Mouse (Mus musculus): Measurements from ENCODE around the gene Sfrp5.

Sfrp5 gene

GRCm38 (mm10) chr19:42201696-42202381 lies at the start of gene Sfrp5:
Gene Sfrp5, minus strand, starts transcription at chr19:42202252.
- DNase-seq (ENCODE audit: low read depth) = no peak

- DNase-seq (ENCODE audit: low read depth) = peak; percentile 62
Measured at GRCm38 (mm10) chr19:42249976-42250914, 48.2 kb upstream of the Sfrp5 start.

- no peak for DNase-seq (ENCODE audit: low read depth)
Measured at GRCm38 (mm10) chr19:42247519-42247918, 45.5 kb upstream of the Sfrp5 start, which contains the start of gene Golga7b. Gene Golga7b, plus strand, starts transcription at chr19:42247574.

- DNase-seq (ENCODE audit: low read depth) = peak; percentile 29
Measured at GRCm38 (mm10) chr19:42246626-42247025, 44.6 kb upstream of the Sfrp5 start.

GRCm38 (mm10) chr19:42243401-42243800 lies 41.3 kb upstream of the Sfrp5 start:
- peak; percentile 85 for DNase-seq (ENCODE audit: low read depth)

GRCm38 (mm10) chr19:42240881-42241280 lies 38.8 kb upstream of the Sfrp5 start:
- DNase-seq (ENCODE audit: low read depth) = peak; percentile 93

- peak; percentile 76 for DNase-seq (ENCODE audit: low read depth)
Measured at GRCm38 (mm10) chr19:42238341-42238715, 36.3 kb upstream of the Sfrp5 start.

GRCm38 (mm10) chr19:42237602-42238340 lies 35.7 kb upstream of the Sfrp5 start:
- DNase-seq (ENCODE audit: low read depth) = peak; percentile 67

- no peak for DNase-seq (ENCODE audit: low read depth)
Measured at GRCm38 (mm10) chr19:42230986-42231385, 28.9 kb upstream of the Sfrp5 start.

GRCm38 (mm10) chr19:42230288-42230568 lies 28.2 kb upstream of the Sfrp5 start:
- no peak for DNase-seq (ENCODE audit: low read depth)

GRCm38 (mm10) chr19:42229499-42230287 lies 27.6 kb upstream of the Sfrp5 start:
- no peak for DNase-seq (ENCODE audit: low read depth)

- no peak for DNase-seq (ENCODE audit: low read depth)
Measured at GRCm38 (mm10) chr19:42226451-42226850, 24.4 kb upstream of the Sfrp5 start.

GRCm38 (mm10) chr19:42217374-42217763 lies 15.3 kb upstream of the Sfrp5 start:
- DNase-seq (ENCODE audit: low read depth) = peak; percentile 87

- DNase-seq (ENCODE audit: low read depth) = no peak
Measured at GRCm38 (mm10) chr19:42216699-42217373, 14.8 kb upstream of the Sfrp5 start.

GRCm38 (mm10) chr19:42214601-42215000 lies 12.5 kb upstream of the Sfrp5 start:
- DNase-seq (ENCODE audit: low read depth) = peak; percentile 57

- no peak for DNase-seq (ENCODE audit: low read depth)
Measured at GRCm38 (mm10) chr19:42211936-42212335, 9.9 kb upstream of the Sfrp5 start.

- DNase-seq (ENCODE audit: low read depth) = no peak
Measured at GRCm38 (mm10) chr19:42209976-42210375, 7.9 kb upstream of the Sfrp5 start.

- no peak for DNase-seq (ENCODE audit: low read depth)
Measured at GRCm38 (mm10) chr19:42209485-42209884, 7.4 kb upstream of the Sfrp5 start.

- no peak for DNase-seq (ENCODE audit: low read depth)
Measured at GRCm38 (mm10) chr19:42205201-42205600, 3.1 kb upstream of the Sfrp5 start.

- no peak for DNase-seq (ENCODE audit: low read depth)
Measured at GRCm38 (mm10) chr19:42204306-42204705, 2.3 kb upstream of the Sfrp5 start.

GRCm38 (mm10) chr19:42202467-42202866 lies 415 bp upstream of the Sfrp5 start:
- no peak for DNase-seq (ENCODE audit: low read depth)

All from NIH3T3 (cell line).